Mouse (Mus musculus) ovary, adult 18-20 months (tissue): ENCODE data around the gene Ehbp1l1.
"Not testable (repeated sequence)": the region's sequence is repeated elsewhere in the genome, so short reads cannot be mapped to it uniquely, and the experiment has no call there.

Experiments
- DNase-seq: peaks from one replicate; pipeline ENCODE4 v3.0.0; 2022; ENCODE audit warnings: low spot score, mixed read lengths

Gene Ehbp1l1

DNA sequence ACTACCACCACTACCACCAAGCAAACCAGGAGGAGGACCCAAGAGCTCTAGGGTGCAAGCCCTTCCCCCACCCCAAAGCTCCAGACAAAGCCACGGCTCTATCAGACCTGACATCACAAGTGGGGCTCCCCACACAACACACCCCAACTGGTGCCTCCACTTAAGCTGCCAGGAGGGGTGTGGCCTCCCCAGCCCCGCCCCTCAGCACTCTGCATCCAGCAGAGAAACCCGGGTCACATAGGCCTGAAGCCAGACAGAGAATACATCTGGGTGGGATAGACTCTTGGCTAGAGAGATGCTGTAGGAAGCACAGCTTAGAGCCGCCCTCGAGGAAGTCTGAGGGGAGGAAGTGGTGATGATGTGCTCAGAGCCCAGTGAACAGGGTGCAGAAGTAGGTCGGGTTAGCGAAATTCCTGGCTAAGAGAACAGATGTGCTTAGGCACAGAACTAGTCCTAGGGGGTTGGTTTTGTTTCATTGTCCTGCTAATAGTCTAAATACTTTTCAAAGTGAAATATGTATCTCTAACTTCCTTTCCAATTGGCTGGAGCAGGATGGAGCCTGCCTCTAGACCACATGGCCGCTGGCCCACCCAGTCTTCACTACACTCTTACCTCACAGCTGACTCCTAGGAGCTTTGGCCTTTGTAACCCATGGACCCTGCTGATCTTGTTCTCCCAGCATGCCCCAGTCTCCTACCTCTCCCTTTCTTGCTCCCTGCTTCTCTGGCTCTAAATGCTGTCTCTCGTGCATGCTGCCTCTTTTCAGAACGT, 21.1 kb downstream of the Ehbp1l1 start:
- no peak for DNase-seq

DNA sequence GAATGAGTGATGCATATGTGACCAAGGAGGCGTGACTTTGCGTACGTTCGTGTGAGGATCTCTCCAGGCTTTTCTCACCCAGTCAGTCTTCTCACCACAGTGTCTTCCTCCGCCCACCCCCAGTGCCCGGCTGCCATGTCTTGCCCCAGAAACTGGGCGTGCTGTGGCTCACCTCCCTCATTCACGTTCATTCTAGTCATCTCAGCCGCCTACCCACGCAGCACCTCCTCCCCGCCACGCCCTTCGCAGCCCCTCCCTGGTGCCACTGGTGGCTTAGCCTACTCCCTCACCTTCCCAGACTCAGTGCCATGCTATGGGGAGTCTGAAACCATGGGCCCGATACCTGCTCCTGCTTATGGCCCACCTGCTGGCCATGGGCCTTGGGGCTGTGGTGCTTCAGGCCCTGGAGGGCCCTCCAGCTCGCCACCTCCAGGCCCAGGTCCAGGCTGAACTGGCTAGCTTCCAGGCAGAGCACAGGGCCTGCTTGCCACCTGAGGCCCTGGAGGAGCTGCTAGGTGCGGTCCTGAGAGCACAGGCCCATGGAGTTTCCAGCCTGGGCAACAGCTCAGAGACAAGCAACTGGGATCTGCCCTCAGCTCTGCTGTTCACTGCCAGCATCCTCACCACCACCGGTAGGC, 21.8 kb downstream of the Ehbp1l1 start, which contains the start of gene Kcnk7:
Gene Kcnk7, plus strand, starts transcription at position 205 of the 638 bp plus-strand sequence.
- DNase-seq = no peak

GRCm38 (mm10) chr19:5695849-5696462, 30.2 kb downstream of the Ehbp1l1 start:
- no peak for DNase-seq

DNA sequence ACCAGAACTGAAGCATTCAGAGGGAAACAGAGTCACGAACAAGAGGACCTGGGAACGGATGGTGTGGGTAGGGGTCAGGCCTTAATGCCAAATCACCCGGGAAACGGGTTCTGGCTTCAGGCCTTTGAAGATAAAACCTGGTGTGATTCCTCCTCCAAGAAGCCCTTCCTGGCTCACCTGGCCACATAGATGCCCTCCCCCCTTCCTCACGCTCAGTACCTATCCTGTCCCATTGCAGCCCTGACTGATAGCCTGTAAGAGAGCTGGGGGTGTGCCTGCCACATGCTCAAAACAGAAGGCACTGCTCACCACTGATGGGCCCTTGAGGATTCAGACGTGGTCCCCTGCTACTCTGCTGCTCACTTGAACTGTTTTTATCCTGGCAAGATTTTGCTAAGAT, 32.3 kb downstream of the Ehbp1l1 start:
- DNase-seq = no peak

- no peak for DNase-seq
These were observed 33.2 kb downstream of the Ehbp1l1 start for GRCm38 (mm10) chr19:5692913-5693396.

DNA sequence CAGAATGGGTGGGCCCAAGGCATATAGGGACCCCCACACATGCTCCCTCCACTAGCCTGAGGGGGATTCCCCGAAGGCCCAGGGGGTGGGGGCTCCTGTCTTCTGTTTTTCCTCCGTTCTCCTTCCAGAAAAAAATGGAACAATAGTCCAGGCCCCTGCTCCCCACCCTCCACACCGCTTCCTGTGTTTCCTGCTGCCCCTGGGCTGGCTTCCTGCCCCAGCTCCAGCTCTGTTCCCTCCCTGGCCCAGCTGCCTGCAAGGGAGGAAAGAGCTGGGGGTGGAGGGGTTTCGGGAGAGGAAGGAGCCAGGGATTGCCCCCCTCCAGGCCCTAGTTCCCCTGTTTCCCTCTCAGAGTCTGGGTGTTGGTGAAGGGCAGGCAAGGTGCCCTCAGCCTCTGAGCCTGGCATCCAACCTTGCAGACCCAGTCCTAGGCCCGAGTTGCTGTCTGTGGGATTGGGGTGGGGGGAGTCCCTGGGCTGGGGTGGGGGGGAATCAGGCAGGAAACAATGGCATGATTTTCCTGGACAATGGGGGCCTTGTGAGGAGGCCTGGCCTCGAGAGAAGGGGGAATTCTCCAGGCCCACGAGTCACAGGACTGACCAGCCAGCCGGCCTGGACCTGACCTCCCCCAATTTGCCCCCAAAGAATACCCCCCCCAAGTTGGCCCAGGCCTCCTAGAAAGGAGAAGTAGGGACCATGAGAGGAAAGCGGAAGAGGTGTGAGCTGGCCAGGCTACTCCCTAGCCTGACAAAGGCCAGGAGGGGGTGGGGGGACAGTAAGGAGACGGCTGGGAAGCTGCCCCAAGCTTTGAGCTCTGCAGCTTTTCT, 33.8 kb downstream of the Ehbp1l1 start:
- no peak for DNase-seq

DNA sequence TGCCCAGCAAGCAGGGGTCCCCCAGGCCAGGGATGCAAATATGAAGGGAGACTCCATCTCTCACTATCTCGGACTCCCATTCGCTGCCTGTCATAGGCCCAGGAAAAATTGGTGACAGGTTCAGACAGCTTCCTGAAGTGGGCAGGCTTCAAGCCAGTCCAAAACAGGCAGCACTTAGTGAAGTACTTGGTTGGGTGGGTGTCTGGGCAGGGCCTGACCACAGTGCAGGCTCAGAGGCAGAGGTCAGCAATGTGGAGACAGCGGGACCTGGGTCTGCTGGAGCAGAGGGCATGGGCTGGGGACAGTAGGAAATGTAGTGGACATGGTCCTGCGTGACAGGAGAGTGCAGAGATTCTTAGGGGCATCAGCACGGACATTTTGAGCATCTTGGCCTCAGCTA, 34.5 kb downstream of the Ehbp1l1 start:
- no peak for DNase-seq

GRCm38 (mm10) chr19:5690343-5690735, 35.8 kb downstream of the Ehbp1l1 start:
- DNase-seq = no peak

DNA sequence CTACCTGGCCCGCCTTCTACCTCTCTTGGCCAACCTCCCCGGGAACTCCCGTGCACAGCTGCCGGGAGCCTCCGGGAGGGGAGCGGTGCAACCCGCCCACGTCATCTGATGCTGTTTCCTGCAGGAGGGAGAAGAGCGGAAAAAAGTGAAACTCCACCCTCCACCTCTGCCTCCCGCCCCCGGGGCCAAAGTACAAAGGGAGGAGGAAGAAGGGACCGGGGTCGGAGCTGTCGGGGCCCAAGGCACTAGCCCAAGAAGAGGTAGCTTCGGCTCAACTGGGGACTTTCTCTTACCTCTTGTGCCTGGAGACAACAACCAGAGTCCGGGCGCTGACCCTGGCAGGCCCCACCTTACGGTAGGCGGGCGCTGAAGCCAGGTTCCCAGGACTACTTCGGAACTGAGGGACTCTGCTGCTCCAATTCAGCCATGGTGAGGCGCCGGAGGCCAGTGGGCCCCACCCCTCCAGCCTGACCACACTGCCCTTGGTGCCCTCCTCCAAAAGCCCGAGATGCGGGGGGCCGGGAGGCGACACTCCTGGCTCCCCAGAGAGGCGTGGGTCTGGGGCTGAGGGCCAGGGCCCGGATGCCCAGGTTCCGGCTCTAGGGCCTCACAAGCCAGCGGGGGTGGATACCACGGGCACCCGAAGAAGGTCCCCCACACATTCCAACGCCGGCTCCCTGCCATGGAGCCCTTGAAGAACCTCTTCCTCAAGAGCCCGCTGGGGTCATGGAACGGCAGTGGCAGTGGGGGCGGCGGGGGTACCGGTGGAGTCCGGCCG, 36.4 kb downstream of the Ehbp1l1 start:
- peak; percentile 84 for DNase-seq

GRCm38 (mm10) chr19:5689088-5689428, 37.1 kb downstream of the Ehbp1l1 start:
- DNase-seq = no peak

GRCm38 (mm10) chr19:5688200-5689087, 37.7 kb downstream of the Ehbp1l1 start, which contains the start of the genes Map3k11 and Pcnx3:
Gene Map3k11, plus strand, starts transcription at chr19:5688742.
Gene Pcnx3, minus strand, starts transcription at chr19:5688908.
- peak; percentile 97 for DNase-seq

GRCm38 (mm10) chr19:5687738-5688137, 38.4 kb downstream of the Ehbp1l1 start:
- no peak for DNase-seq

DNA sequence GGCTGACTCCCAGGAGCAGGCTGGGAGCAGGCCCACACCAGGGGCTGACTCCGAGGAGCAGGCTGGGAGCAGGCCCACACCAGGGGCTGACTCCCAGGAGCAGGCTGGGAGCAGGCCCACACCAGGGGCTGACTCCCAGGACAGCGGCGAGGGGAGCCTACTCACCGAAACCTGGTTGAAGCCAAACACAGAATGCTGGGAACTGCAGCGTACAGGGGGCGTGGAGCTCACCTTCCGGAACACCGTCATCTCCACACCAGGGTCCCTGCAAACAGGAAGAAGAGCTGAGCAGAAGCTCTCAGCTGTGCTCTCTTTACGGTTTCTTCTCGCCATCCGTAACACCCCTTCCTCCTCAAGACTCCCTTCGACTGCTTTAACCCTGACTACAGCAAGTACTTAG, 39.2 kb downstream of the Ehbp1l1 start:
- not testable (repeated sequence) for DNase-seq

DNA sequence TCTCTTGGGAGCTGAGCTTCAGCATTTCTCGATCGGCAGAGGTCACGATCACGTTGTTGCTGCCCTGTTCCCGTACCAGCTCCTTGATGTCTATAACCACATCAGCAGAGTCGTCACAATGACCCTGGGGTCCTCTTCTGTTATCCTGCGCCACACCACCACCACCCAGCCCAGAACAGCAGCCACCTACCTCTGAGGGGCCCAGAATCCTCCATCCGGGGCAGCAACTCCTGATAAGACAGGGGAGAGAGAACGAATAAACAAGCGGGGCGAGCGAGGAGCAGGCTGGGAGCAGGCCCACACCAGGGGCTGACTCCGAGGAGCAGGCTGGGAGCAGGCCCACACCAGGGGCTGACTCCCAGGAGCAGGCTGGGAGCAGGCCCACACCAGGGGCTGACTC, 39.7 kb downstream of the Ehbp1l1 start:
- DNase-seq = no peak

- DNase-seq = no peak
These were observed 40.3 kb downstream of the Ehbp1l1 start for GRCm38 (mm10) chr19:5685861-5686260.

GRCm38 (mm10) chr19:5685431-5685830, 40.7 kb downstream of the Ehbp1l1 start:
- DNase-seq = no peak

- no peak for DNase-seq
These were observed 41.1 kb downstream of the Ehbp1l1 start for GRCm38 (mm10) chr19:5684985-5685384.

- DNase-seq = no peak
These were observed 41.9 kb downstream of the Ehbp1l1 start for GRCm38 (mm10) chr19:5684236-5684635.

DNA sequence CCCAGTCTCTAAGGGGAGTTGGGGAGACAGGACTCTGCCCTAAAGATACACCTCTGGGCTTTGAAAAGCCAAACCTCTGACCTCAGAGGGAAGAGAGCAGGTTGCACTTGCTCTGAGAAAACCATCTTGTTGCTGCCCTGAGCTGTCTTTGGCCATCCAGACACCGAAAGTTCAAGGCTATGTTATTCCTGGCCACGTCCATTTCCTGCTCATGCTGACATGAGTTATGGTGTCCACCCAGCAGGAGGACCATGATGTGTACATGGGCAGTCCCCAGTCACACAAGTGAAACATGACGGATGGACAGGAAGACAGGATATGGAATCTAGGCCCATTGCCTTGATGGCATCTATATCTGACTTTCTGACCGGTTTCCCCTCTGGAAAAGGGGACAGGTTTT, 45.7 kb downstream of the Ehbp1l1 start:
- DNase-seq = no peak

GRCm38 (mm10) chr19:5668372-5668771, 57.7 kb downstream of the Ehbp1l1 start:
- no peak for DNase-seq
